Comparison of ENCODE assay signal across 7 mouse cellular contexts in genomic region chr14:30218114-30218513, GRCm38 (mm10).
DNase-seq lines count a peak whose midpoint lies in the region.

No protein-coding gene starts in this region.

- DNase-seq in 3134 (ENCODE audit: extremely low read depth, insufficient read length, low spot score), result peak; percentile 81
- peak; percentile 93 for DNase-seq in Muller cell, postnatal 12 days (ENCODE audit: inconsistent ontology term)
- peak; percentile 92 to 95 for DNase-seq in cerebellum, postnatal 36 days
- peak; percentile 60 for DNase-seq in layer of hippocampus, adult 11-12 months (ENCODE audit: low spot score)
- DNase-seq in right cerebral cortex, postnatal 4 days, result peak; percentile 29
- no peak for DNase-seq in kidney, postnatal 10 days
- no peak for DNase-seq in thymus, postnatal 25 days

Comparison
In these comparisons a context has a peak if more than half of its experiments do, and no peak if none do; other contexts are left out.
1. DNase-seq: peak in 3134 (single experiment), Muller cell, postnatal 12 days (single experiment), cerebellum, postnatal 36 days (2 of 2), layer of hippocampus, adult 11-12 months (single experiment) and right cerebral cortex, postnatal 4 days (single experiment); none in kidney, postnatal 10 days (single experiment) and thymus, postnatal 25 days (single experiment).